Mouse (Mus musculus) gastrocnemius, postnatal 25 days (tissue): ENCODE measurements around the gene Nmt2. TPM values are rescaled to one million over a fixed set of nuclear protein-coding genes. Genes with fewer than 3 reads are reported as not detected.
A peak's percentile ranks its signal among the peaks of the same experiment; 100 is the strongest.

Experiments
- DNase-seq: peaks from one replicate; pipeline ENCODE4 v3.0.0; 2022
- long read RNA-seq, 2 experiments: library from polyadenylated mRNA; stranded (forward); transcript quantifications; one replicate each; pipeline ENCODE4 v2.0.0; 2021
- total RNA-seq, 2 experiments: library from RNA; stranded (reverse); gene quantifications; 1 replicate in 1 of 2; 2 replicates in 1 of 2; pipeline ENCODE4 v1.2.3; 2021

Gene Nmt2
- 1 to 10 TPM; 8.1 to 8.5 TPM for total RNA-seq
- long read RNA-seq, experiment 1, partial matches to known transcripts: 0 of 2 reads
- long read RNA-seq, experiment 1, other reads (novel, unspliced or antisense): 0 of 2 reads
- long read RNA-seq, experiment 2, partial matches to known transcripts: 0 of 2 reads
- long read RNA-seq, experiment 2, other reads (novel, unspliced or antisense): 1 of 2 reads

DNA sequence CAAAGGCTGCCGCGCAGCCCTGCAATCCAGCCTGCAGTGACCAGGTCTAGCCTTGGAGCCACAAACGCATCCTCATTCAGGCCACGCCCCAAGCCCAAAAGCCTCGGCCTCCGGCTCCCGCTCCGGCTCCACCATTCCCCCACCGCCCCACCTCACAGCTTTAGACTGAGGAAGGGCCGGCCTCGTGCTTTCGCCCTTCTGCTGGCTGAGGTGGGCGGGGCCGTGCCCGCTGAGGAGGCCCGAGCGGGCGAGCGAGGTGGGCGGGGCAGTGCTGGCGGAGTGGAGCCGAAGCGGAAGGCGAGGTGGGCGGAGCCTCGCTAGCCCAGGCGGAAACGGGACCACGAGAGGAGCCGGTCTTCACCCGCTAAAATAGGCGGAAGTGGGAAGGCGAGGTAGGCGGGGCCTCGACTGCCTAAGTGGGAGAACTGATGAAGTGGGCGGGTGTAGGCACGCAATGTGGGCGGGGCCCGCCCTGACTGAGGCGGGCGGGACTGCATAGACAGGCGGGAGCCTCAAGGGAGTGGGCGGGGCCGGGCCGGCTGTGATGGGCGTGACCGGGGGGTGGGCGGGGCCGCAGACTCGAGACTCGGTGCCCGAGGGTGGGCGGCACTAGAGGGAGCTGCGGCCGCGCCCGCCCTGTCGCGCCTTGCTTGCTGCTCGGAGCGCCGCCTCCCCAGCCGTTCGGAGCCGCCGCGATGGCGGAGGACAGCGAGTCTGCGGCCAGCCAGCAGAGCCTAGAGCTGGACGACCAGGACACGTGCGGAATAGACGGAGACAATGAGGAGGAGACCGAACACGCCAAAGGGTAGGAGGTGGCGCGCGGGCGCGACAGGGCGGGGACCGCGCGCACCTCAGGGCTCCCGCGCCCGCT is at the start of gene Nmt2:
Gene Nmt2, plus strand, starts transcription at position 611 of the 871 bp plus-strand sequence.
- DNase-seq: peak; percentile 100

DNA sequence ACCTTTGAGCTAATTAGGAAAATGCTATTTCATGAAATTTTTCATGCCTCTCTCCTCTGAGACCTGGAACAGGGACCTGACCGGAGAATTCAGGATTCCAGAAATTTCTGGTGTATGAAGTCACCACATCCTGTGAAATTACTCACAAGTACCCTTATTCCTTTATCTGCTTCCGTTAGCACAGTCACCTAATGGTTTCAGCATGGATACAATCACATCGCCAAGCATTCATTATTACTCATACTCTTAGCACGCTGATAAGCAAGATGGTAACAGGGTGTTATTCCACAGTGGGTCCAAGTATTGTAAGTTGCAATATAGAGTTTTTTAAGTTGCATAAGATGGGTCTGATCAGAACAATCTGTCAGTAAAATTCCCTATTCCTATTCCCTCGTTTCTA is 44.8 kb upstream of the Nmt2 start:
- no peak for DNase-seq

DNA sequence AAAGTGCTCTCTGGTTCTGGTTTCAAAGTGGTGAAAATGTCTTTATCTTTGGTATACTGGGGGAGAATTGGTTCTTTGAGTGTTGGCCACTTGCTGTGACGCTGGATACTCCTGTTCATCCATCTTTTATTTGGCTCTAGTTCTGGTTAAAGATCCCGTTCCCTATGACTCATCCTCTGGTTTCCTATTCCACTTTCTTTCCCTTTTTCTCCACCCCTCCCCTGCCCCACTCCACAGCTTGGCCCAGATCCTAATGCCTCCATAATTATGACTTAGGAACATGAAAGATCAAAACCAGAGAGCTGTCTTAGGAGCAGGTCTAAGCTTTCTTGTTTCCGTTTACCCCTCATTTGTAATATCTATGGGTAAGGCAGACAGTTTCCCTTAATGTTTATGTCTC is 39.8 kb upstream of the Nmt2 start:
- DNase-seq: no peak

- DNase-seq: no peak
These were observed 32.7 kb upstream of the Nmt2 start for GRCm38 (mm10) chr2:3251309-3251708.

- no peak for DNase-seq
These were observed 17.5 kb upstream of the Nmt2 start for GRCm38 (mm10) chr2:3266466-3266865.

GRCm38 (mm10) chr2:3267879-3268278 is 16.1 kb upstream of the Nmt2 start:
- no peak for DNase-seq

DNA sequence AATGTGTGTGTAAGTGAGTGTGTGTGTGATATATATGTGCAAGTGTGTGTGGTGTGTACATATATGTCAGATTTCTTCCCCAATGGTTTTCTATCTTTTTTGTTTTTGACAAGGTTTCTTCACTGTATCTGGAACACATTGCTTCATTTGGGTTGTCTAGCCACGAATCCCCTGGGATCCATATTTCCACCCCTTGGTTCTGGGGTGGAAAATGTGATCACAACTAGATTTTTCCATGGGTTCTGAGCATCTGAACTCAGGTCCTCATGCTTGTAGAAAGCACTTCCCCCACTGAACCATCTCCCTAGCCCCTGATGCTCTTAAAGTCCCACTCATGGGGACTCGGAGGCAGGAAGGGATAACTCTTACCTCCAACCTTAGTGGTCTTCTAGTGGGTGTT is 10.7 kb upstream of the Nmt2 start:
- no peak for DNase-seq

DNA sequence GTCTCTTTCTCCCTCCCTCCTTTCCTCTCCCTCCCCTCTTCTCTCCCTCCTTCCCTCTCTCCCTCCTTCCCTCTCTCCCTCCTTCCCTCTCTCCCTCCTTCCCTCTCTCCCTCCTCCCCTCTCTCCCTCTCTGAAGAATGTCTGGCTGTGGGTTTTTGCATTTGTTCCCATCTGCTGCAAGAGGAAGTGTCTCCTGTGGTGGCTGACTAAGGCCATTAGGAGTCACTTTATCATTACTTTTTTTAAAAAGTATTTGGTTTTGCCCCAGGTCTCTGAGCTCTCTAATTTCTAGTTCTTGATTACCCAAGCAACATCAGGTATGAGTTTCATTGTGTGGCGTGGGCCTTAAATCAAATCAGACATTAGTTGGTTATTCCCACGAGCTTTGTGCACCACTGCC is 7.9 kb upstream of the Nmt2 start:
- DNase-seq: no peak

- DNase-seq: no peak
These were observed 6.5 kb upstream of the Nmt2 start for GRCm38 (mm10) chr2:3277502-3277901.

DNA sequence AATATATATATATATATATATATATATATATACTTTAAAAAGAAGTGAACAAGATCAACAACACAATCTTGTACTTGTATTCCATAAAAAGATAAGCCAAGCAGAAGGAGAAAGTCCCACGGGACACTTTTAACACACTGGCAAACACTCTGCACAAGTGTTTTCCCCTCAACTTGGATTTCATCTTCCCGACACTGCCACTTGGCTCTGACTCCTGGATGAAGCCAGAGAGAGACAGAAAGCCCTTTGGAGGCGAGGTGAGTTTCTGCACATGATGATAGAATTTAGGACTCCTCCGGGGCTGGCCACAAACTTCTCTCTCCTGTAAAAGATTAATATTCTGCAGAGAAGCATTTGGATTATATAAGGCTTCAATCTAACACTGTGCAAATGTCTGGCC is 2.7 kb upstream of the Nmt2 start:
- DNase-seq: peak; percentile 25

- no peak for DNase-seq
These were observed 978 bp upstream of the Nmt2 start for GRCm38 (mm10) chr2:3282866-3283601.

DNA sequence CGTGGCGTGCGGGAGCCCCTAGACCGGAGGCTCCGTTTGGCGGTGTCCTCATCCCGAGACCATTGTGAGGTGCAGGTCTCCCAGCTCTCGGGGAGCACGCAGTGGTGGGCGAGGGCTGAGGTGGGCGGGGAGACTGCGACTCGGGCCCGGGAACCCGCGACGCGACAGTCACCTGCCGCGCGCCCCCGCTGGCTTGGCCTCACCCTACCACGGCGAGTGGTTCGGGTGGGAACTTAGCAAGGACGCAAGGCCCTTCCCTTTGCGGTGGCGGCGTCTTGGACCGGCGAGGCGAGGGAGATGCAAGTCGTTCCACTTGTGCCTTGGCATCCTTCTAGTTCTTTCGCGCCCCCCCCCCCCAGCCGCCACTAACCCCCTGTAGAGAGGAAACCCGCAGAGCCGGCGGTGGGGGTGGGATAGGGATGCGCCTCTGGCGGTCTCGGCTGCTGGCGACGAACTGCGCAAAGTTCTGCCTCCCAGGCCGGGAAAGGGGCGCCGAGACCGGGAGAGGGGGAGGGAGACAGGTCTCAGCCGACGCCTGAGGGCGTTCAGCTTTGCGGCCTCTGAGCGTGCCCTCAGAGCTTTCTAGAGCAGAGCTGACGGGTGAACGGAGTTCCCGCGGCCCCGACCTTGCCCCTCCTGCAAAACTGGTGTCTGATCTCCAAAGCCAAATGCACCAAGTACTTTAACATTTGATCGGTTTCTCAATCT is 615 bp downstream of the Nmt2 start:
- DNase-seq: peak; percentile 52

GRCm38 (mm10) chr2:3285181-3285530 is 1.1 kb downstream of the Nmt2 start:
- no peak for DNase-seq

DNA sequence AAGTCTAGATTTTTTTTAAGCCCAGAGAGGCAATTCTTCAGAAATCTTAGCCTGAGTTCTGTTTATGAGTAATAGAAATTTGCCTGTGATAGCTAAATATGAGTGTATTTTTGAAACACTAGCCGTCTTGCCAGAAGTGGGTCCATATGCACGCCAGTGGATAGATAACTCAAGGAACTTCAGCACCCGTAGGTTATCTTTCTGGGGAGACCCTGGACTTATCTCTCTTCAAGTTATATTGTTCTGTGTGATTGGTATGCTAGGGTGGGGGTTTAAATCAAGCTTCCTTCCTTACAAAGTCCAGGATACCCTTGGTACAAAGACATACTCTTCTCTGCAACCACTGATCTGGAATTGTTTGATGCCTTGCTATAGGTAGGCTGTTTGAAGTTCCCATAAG is 1.7 kb downstream of the Nmt2 start:
- DNase-seq: no peak

DNA sequence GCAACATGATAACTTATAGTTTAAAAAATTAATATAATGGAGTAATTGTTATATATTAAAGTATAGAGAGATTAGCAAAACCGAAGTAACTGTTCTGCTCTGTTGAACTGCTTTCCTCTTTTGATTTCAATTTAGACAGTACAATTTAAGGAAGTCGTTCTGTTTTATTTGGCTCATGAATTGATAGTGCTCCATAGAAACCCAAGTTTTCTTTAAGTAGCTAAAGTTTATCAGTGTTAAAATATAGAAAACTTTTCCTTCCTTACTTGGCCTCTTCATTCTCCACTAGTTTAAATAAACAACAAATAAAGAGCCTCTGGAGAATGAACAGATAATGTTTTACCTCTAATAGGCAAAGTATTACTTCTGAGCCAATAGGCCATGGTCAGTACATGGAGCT is 2.2 kb downstream of the Nmt2 start:
- no peak for DNase-seq

DNA sequence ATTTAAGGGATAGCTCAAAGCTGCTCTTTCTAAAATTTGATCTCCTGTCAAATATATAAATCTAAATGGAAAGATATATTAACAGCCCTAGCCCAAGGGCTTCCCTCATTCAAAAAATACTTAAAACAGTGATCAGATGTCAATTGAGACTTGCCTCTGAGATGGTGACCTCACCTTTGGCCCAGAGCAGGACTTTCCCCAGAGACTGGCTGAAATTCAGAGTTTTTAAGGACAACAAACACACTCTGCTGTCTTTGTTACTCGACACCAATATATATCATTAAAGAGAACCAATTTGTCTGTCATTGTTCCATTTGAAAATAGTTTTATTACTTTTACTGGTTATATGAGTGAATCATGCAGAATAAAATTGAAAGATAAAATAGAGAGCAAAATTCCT is 5.6 kb downstream of the Nmt2 start:
- no peak for DNase-seq

GRCm38 (mm10) chr2:3292170-3292569 is 8.2 kb downstream of the Nmt2 start:
- no peak for DNase-seq

- no peak for DNase-seq
These were observed 11.8 kb downstream of the Nmt2 start for GRCm38 (mm10) chr2:3295826-3296225.

DNA sequence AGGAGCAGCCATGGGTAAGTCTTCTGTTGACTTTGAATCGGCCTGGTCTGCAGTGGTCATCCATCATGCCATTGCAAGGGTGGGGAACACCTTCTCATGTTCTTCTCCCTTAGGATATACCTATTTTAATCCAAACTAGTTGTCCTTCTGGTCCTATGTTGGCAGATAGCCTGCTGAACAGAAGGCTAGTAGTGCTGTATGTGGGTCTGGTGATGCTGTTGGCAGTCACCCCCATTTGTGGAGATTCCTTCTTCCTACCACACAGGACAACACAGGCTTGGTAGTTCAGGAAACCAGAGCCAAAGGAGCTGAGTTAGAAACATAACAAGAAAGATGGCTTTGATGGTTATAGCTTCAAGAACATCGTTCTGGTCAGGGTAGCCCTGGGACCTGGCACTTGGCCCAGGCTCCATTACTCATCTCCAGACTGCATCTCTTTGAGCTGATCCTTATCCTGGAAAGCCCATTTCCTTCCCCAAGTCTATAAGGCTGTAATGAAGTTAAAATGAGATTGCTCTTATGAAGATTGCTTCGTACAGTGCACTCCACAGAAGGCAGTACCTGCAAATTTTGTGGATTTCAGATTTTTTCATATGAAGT is 21.5 kb downstream of the Nmt2 start:
- no peak for DNase-seq

DNA sequence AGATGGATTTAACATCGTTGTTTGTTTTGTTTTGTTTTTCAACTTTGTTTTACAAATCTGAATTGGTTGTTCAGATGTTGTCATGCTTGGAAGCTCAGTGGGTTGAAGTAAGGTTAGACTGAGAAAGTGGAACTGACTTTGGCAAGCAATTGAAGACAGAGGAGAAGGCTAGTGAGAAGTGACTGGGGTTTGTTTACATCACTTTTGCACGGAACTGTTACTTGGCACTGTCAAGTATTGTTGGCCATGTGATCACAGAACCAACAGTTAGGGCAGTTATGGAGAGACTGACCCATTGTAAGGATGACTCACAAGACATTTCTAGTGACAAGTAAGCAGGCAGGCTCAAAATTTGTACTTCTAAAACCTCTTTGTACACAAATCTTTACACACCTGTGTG is 39.1 kb downstream of the Nmt2 start:
- DNase-seq: no peak

DNA sequence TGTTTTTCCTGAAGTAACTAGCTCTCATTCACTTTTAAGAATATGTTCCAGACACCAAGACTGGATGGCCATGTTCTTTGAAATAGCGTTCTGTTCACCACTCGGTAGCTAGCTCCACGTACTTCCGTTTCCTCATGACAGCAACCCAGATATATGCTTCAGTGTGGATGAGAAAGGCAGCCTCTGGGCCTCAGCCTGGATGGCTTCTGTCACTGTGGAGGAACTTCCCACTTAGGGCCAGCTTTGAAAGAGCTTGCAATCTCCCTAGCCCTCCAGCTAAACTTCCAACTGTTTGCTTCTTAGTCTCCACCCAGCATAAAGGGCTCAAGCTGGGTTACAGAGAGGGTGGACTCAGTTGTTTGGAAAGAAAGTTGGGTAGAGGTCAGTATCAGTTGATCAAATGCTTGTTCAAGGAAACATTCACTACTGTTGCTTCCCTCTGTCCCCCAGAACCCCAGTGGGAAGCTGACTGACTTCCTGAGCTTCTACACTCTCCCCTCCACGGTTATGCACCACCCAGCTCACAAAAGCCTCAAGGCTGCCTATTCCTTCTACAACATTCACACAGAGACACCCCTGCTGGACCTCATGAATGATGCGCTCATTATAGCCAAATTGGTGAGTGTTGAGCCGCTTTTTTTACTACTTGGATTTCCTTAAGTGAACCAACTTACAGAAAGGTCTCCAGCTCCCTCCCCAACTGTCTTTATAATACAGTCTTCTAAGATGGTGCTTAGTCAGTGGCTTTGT is 40.5 kb downstream of the Nmt2 start:
- DNase-seq: no peak

- DNase-seq: no peak
These were observed 42.5 kb downstream of the Nmt2 start for GRCm38 (mm10) chr2:3326547-3326946.
